Mouse (Mus musculus): ENCODE measurements around the gene Acoxl. TPM values are rescaled to one million over a fixed set of nuclear protein-coding genes. Genes with fewer than 3 reads are reported as not detected.

Gene Acoxl
- 0.09 TPM in 1 of 2 replicates, not detected in the other for polyA plus RNA-seq (2015; fragmentation: Nextera tagmentation; extraction: Ambion mirVana)

GRCm38 (mm10) chr2:127838576-127838975, at the start of gene Acoxl:
Gene Acoxl (plus strand): TSS chr2:127838876.

DNA sequence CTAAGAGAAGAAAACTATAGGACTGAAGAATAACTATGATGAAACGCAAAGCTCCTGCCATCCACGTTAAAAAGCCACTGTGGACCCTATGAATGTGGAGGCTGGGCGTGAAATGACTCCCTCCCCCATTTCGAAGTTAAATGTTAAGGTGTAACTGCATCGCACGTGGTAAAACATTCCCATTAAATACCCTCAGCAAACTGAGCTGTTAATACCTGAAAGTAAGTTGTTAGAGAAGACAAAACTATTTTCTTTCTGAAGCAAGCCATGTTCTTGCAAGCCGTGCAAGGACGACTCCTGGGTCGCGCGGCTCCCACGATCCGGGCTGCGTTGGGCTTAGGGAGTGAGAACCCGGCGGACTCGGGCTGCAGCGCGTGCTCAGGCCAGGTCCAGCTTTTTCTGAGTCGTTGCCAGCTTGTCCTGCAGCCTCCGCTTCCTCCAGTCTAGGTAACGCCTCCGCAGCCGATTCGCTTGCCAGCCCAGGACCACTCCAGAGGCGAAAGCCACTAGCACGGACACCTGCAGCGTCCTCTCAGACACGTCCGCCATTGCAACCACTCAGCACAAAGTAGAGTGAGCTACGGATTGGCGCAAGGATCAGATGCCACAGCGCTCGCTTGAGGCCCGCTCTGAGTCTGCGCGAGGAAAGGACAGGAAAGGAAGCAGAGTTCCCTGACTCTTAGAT, 46.6 kb upstream of the Acoxl start, which contains the start of gene Mtln:
Gene Mtln, minus strand, starts transcription at position 570 of the 685 bp plus-strand sequence.

GRCm38 (mm10) chr2:127831401-127832102, 7.1 kb upstream of the Acoxl start, which contains the start of gene Bub1:
Gene Bub1 (minus strand): TSS chr2:127831865.

GRCm38 (mm10) chr2:128125635-128126470, 287.2 kb downstream of the Acoxl start, which contains the start of gene Bcl2l11:
Gene Bcl2l11 (plus strand): TSS chr2:128126038.

Small RNA genes lying within 50 kb of the gene (microRNA-seq; reads per million reads assigned to microRNA genes)
- gene Gm22411: not detected

Other genes starting within 250 kb of the Acoxl start
- gene Mal, start 182.2 kb upstream of the Acoxl start, polyA plus RNA-seq (2015; fragmentation: Nextera tagmentation; extraction: Ambion mirVana): 24.5 and 24.6 TPM in 2 replicates
- gene Mall, start 108.9 kb upstream of the Acoxl start, polyA plus RNA-seq (2015; fragmentation: Nextera tagmentation; extraction: Ambion mirVana): 0.39 and 0.45 TPM in 2 replicates
- gene Nphp1, start 50.0 kb upstream of the Acoxl start, polyA plus RNA-seq (2015; fragmentation: Nextera tagmentation; extraction: Ambion mirVana): 13.6 and 13.7 TPM in 2 replicates
- gene Mtln, start 46.4 kb upstream of the Acoxl start, polyA plus RNA-seq (2015; fragmentation: Nextera tagmentation; extraction: Ambion mirVana): 78.4 and 100 TPM in 2 replicates
- 2.4 and 3.0 TPM in 2 replicates for gene Bub1, start 7.0 kb upstream of the Acoxl start, polyA plus RNA-seq (2015; fragmentation: Nextera tagmentation; extraction: Ambion mirVana)